Mouse (Mus musculus) cortical plate, adult 2 months (tissue): Measurements from ENCODE around the gene Gmnn. TPM values are rescaled to one million over a fixed set of nuclear protein-coding genes. Genes with fewer than 3 reads are reported as not detected.

Experiments used
- H3K27ac ChIP-seq: fragments of 200-500 bp; 2 replicates; pipeline ENCODE4 v1.5.1; 2012; ENCODE audit warnings: low read length, control low read depth, inconsistent platforms; ENCODE audit not compliant: insufficient read depth
- H3K4me1 ChIP-seq: fragments of 200-500 bp; 2 replicates; pipeline ENCODE4 v1.6.1; 2011; ENCODE audit warnings: low read length; ENCODE audit not compliant: control insufficient read depth, insufficient read depth
- H3K4me3 ChIP-seq: fragments of 200-500 bp; 2 replicates; pipeline ENCODE4 v1.5.1; 2011; ENCODE audit warnings: mild to moderate bottlenecking, low read length, control low read depth; ENCODE audit not compliant: insufficient read depth
- CTCF ChIP-seq: fragments of 200-500 bp; IDR thresholded peaks from 2 replicates; pipeline ENCODE4 v1.5.1; 2011; ENCODE audit warnings: mild to moderate bottlenecking, control low read depth, low read length; ENCODE audit not compliant: insufficient read depth; ENCODE audit errors: extremely low read depth
- POLR2A ChIP-seq: fragments of 200-500 bp; IDR thresholded peaks from 2 replicates; pipeline ENCODE4 v1.6.1; 2011; ENCODE audit warnings: mild to moderate bottlenecking, low read length, control low read depth; ENCODE audit not compliant: insufficient read depth; ENCODE audit errors: extremely low read depth
- polyA plus RNA-seq: library from polyadenylated mRNA; depleted of rRNA; stranded (reverse); fragments of >200 nt; gene quantifications from 2 replicates; pipeline ENCODE4 v1.2.3, GENCODE M21; 2012

Gene Gmnn
- polyA plus RNA-seq, 1 experiment = 6.0 TPM

GRCm38 (mm10) chr13:24762254-24762653, 531 bp upstream of the Gmnn start:
- H3K27ac ChIP-seq = no peak overlapping the region
- no peaks in the 10 kb centered on the region for H3K4me1 ChIP-seq
- TF ChIP-seq POLR2A (no peak), CTCF (no peak)
- peak overlapping the region; percentile 48 for H3K4me3 ChIP-seq

- TF ChIP-seq CTCF = no peak
- TF ChIP-seq POLR2A = no peak
- Histone ChIP-seq H3K4me1 (no peaks in the 10 kb centered on the region), H3K27ac (no peak overlapping the region), H3K4me3 (peak overlapping the region; percentile 48)
Measured at GRCm38 (mm10) chr13:24761083-24761402, 680 bp downstream of the Gmnn start.

- TF ChIP-seq POLR2A (no peak), CTCF (no peak)
Measured at GRCm38 (mm10) chr13:24760351-24760870, 1.3 kb downstream of the Gmnn start.

GRCm38 (mm10) chr13:24759451-24759850, 2.3 kb downstream of the Gmnn start:
- no peak overlapping the region for H3K27ac ChIP-seq
- no peak overlapping the region for H3K4me3 ChIP-seq
- no peak for TF ChIP-seq POLR2A
- H3K4me1 ChIP-seq = no peaks in the 10 kb centered on the region

More at GRCm38 (mm10) chr13:24760351-24760870, 1.3 kb downstream of the Gmnn start:
- no peak overlapping the region for H3K27ac ChIP-seq
- H3K4me1 ChIP-seq = no peaks in the 10 kb centered on the region
- H3K4me3 ChIP-seq = no peak overlapping the region

GRCm38 (mm10) chr13:24757820-24758564, 3.7 kb downstream of the Gmnn start:
- TF ChIP-seq POLR2A (no peak), CTCF (no peak)
- Histone ChIP-seq H3K4me3 (no peak overlapping the region), H3K27ac (no peak overlapping the region)

GRCm38 (mm10) chr13:24756756-24757155, 5.0 kb downstream of the Gmnn start:
- TF ChIP-seq POLR2A = no peak
- TF ChIP-seq CTCF = no peak
- H3K4me3 ChIP-seq = no peak overlapping the region
- no peak overlapping the region for H3K27ac ChIP-seq
- no peaks in the 10 kb centered on the region for H3K4me1 ChIP-seq

More at GRCm38 (mm10) chr13:24757820-24758564, 3.7 kb downstream of the Gmnn start:
- no peaks in the 10 kb centered on the region for H3K4me1 ChIP-seq

- Histone ChIP-seq H3K4me3 (no peak overlapping the region), H3K27ac (no peak overlapping the region), H3K4me1 (no peaks in the 10 kb centered on the region)
- TF ChIP-seq POLR2A = no peak
- no peak for TF ChIP-seq CTCF
Measured at GRCm38 (mm10) chr13:24751396-24751795, 10.3 kb downstream of the Gmnn start.

GRCm38 (mm10) chr13:24750807-24751206, 10.9 kb downstream of the Gmnn start:
- TF ChIP-seq POLR2A (no peak), CTCF (no peak)
- H3K4me1 ChIP-seq = no peaks in the 10 kb centered on the region
- H3K4me3 ChIP-seq = no peak overlapping the region
- no peak overlapping the region for H3K27ac ChIP-seq

GRCm38 (mm10) chr13:24747823-24748222, 13.9 kb downstream of the Gmnn start:
- Histone ChIP-seq H3K4me1 (no peaks in the 10 kb centered on the region), H3K27ac (no peak overlapping the region), H3K4me3 (no peak overlapping the region)
- TF ChIP-seq POLR2A (no peak), CTCF (no peak)

GRCm38 (mm10) chr13:24741028-24741427, 20.7 kb downstream of the Gmnn start, which contains the start of gene Armh2:
Gene Armh2, plus strand, starts transcription at chr13:24741232.
- Histone ChIP-seq H3K27ac (no peak within 1 kb of the TSS), H3K4me1 (no peaks in the 10 kb centered on the region), H3K4me3 (no peak within 1 kb of the TSS)
- TF ChIP-seq POLR2A (no peak), CTCF (no peak)
